Comparison of ENCODE assay signal across 8 mouse cellular contexts in the genomic region with DNA sequence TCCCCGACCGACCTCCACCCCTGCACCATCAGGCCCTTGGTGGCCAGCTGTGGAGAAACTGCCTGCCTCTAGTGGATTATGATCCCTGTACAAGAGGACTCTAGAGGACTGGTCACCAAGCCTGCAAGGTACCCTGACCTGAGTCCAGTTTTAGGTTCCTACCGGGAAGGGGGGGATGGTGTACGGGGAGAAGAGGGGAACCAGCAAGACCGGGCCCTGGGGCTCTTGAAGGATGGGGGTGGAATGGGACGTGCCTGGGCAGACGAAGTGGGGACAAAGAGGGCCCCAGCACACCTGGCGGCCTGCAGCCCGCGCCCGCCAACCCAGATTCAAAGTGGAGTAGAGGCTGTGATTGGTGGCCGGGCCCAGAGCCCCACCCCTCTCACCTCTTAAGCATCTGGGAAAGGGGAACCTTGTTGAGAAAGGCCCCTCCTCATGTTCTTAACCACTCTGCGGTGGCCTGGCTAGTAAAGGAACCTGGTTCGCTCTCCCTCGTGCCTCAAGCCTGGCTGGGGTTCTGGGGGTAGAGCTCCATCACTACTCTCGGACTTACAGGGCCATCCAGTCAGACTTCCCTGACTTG. TPM values are rescaled to one million over a fixed set of nuclear protein-coding genes. Genes with fewer than 3 reads are reported as not detected.
DNase-seq lines count a peak whose midpoint lies in the region; ATAC-seq lines count a peak whose summit lies in the region.

No protein-coding gene starts in this region.

- peak overlapping the region; percentile 56 for H3K4me3 ChIP-seq in embryonic facial prominence, embryonic 15.5 days (replicated peaks)
- peak overlapping the region; percentile 46 for H3K4me3 ChIP-seq in intestine, embryonic 16.5 days (ENCODE audit: low read length)

- no peaks in the 10 kb centered on the region for H3K27me3 ChIP-seq in embryonic facial prominence, embryonic 15.5 days
- H3K27me3 ChIP-seq in intestine, embryonic 16.5 days (replicated peaks; ENCODE audit: control insufficient read depth, insufficient read depth, low read length): no peaks in the 10 kb centered on the region

- H3K9ac ChIP-seq in embryonic facial prominence, embryonic 15.5 days: peak overlapping the region; percentile 65; the same call in 1 of the 2 replicates
- H3K9ac ChIP-seq in intestine, embryonic 16.5 days (ENCODE audit: low read depth, low read length): peak overlapping the region; percentile 75

- 15% methylated on average over 16 of the region's 16 CpGs for WGBS in embryonic facial prominence, embryonic 15.5 days
- 29% methylated on average over 16 of the region's 16 CpGs for WGBS in intestine, embryonic 16.5 days

- H3K4me2 ChIP-seq in embryonic facial prominence, embryonic 15.5 days (replicated peaks): peak overlapping the region; percentile 66
- H3K4me2 ChIP-seq in intestine, embryonic 16.5 days (ENCODE audit: low read depth, low read length): peak overlapping the region; percentile 88

- H3K27ac ChIP-seq in embryonic facial prominence, embryonic 15.5 days (replicated peaks): peak overlapping the region; percentile 99
- peak overlapping the region; percentile 99 for H3K27ac ChIP-seq in intestine, embryonic 16.5 days (ENCODE audit: low read length)

- peak; percentile 56 to 62 for DNase-seq in spleen, adult 18-20 months
- DNase-seq in spleen, adult 12 weeks (ENCODE audit: low spot score): no peak
- peak; percentile 67 to 75 for DNase-seq in lung, postnatal 4 days
- DNase-seq in spleen, postnatal 36 days (ENCODE audit: low spot score in 2 of 2): peak; percentile 76 to 77
- DNase-seq in c-Kit-positive CD71-positive TER-119-positive erythroid progenitor cells, embryonic 14.5 days (ENCODE audit: low spot score): no peak

- H3K9me3 ChIP-seq in embryonic facial prominence, embryonic 15.5 days (replicated peaks): no peaks in the 10 kb centered on the region
- no peaks in the 10 kb centered on the region for H3K9me3 ChIP-seq in intestine, embryonic 16.5 days (ENCODE audit: control insufficient read depth, low read length)

- no peaks in the 10 kb centered on the region for H3K36me3 ChIP-seq in embryonic facial prominence, embryonic 15.5 days
- no peaks in the 10 kb centered on the region for H3K36me3 ChIP-seq in intestine, embryonic 16.5 days (ENCODE audit: control insufficient read depth, insufficient read depth, low read length)

- peak; percentile 13 for ATAC-seq in embryonic facial prominence, embryonic 15.5 days (ENCODE audit: insufficient number of reproducible peaks, low FRiP score, low TSS enrichment, low read depth)
- ATAC-seq in intestine, embryonic 16.5 days: peak; percentile 49
- ATAC-seq in cerebellum, adult (ENCODE audit: insufficient number of reproducible peaks, low FRiP score, low TSS enrichment): no peak

- peaks cover 64% of the 10 kb centered on the region for H3K4me1 ChIP-seq in embryonic facial prominence, embryonic 15.5 days
- peaks cover 57% of the 10 kb centered on the region for H3K4me1 ChIP-seq in intestine, embryonic 16.5 days (ENCODE audit: control insufficient read depth, insufficient read depth, low read length)

RNA-seq across cellular contexts. Expression of gene Ptma, which starts 23.3 kb away (rescaled TPM):
- polyA plus RNA-seq in embryonic facial prominence, embryonic 15.5 days (2015; fragmentation: Nextera tagmentation; extraction: Ambion mirVana): 1,945 and 2,079 TPM in 2 replicates
- 1,684 and 1,813 TPM in 2 replicates for polyA plus RNA-seq in intestine, embryonic 16.5 days (2015; fragmentation: Nextera tagmentation; extraction: Ambion mirVana)

Comparison
In these comparisons a context has a peak if more than half of its experiments do, and no peak if none do; other contexts are left out.
1. DNase-seq: peak in spleen, adult 18-20 months (2 of 2), lung, postnatal 4 days (2 of 2) and spleen, postnatal 36 days (2 of 2); none in spleen, adult 12 weeks (single experiment) and c-Kit-positive CD71-positive TER-119-positive erythroid progenitor cells, embryonic 14.5 days (single experiment).